Mouse (Mus musculus) heart, postnatal 4 days (tissue): ENCODE data around the gene Slc30a10. TPM values are rescaled to one million over a fixed set of nuclear protein-coding genes. Genes with fewer than 3 reads are reported as not detected.

ENCODE experiments used
- total RNA-seq, 2 experiments: library from RNA; stranded (reverse); gene quantifications; 2 replicates each; pipeline ENCODE4 v1.2.3; 2021

Gene Slc30a10
- total RNA-seq, 2 experiments from 2014 or later, result not detected

Other genes starting within 250 kb of the Slc30a10 start
- gene Iars2, start 125.5 kb upstream of the Slc30a10 start, total RNA-seq, result 10 to 100 TPM; 71.5 to 73.4 TPM
- gene Bpnt1, start 122.7 kb upstream of the Slc30a10 start, total RNA-seq, result 10 to 100 TPM; 27.8 to 29.8 TPM
- 10 to 100 TPM; 82.0 to 88.0 TPM for gene Eprs, start 91.8 kb upstream of the Slc30a10 start, total RNA-seq